Mouse (Mus musculus) large intestine, adult 2 months (tissue): ENCODE measurements around the gene C77080. TPM values are rescaled to one million over a fixed set of nuclear protein-coding genes. Genes with fewer than 3 reads are reported as not detected.
A peak's percentile ranks its signal among the peaks of the same experiment; 100 is the strongest.

Experiments
- DNase-seq: peaks from one replicate; pipeline ENCODE4 v3.0.0-alpha.2; 2012; ENCODE audit warnings: low read depth, low spot score
- WGBS: fragments of 180-500 bp; shearing (Covaris S2); methylation state at CpG from one replicate; pipeline ENCODE4 v1.1.7; 2018; 5-methylcytosine and 5-hydroxymethylcytosine counted together
- polyA plus RNA-seq: library from polyadenylated mRNA; depleted of rRNA; stranded (reverse); fragments of >200 nt; gene quantifications from 2 replicates; pipeline ENCODE4 v1.2.3, GENCODE M21; 2012; rRNA removed

The C77080 gene
- polyA plus RNA-seq = 92.7 and 138 TPM in 2 replicates

- no peak for DNase-seq
- 10% methylated on average over 2 of the region's 4 CpGs for WGBS
Measured at GRCm38 (mm10) chr4:129261196-129261595, at the start of gene C77080. Gene C77080, minus strand, starts transcription at chr4:129261404.

- WGBS = 47% methylated on average over 1 of the region's 1 CpGs
- DNase-seq = no peak
Measured at GRCm38 (mm10) chr4:129307936-129308335, 46.7 kb upstream of the C77080 start.

GRCm38 (mm10) chr4:129304306-129304705, 43.1 kb upstream of the C77080 start:
- 47% methylated on average over 1 of the region's 1 CpGs for WGBS
- DNase-seq = no peak

GRCm38 (mm10) chr4:129303816-129304215, 42.6 kb upstream of the C77080 start:
- no peak for DNase-seq
- 76% methylated on average over 9 of the region's 9 CpGs for WGBS

- no peak for DNase-seq
- 69% methylated on average over 5 of the region's 5 CpGs for WGBS
Measured at GRCm38 (mm10) chr4:129303401-129303800, 42.2 kb upstream of the C77080 start.

GRCm38 (mm10) chr4:129299121-129299520, 37.9 kb upstream of the C77080 start:
- DNase-seq = no peak
- WGBS = 70% methylated on average over 10 of the region's 10 CpGs

GRCm38 (mm10) chr4:129297724-129298123, 36.5 kb upstream of the C77080 start:
- DNase-seq = no peak
- 75% methylated on average over 4 of the region's 4 CpGs for WGBS

- WGBS = 83% methylated on average over 7 of the region's 7 CpGs
- DNase-seq = no peak
Measured at GRCm38 (mm10) chr4:129296066-129296465, 34.9 kb upstream of the C77080 start.

- WGBS = 43% methylated on average over 2 of the region's 2 CpGs
- no peak for DNase-seq
Measured at GRCm38 (mm10) chr4:129295188-129295587, 34.0 kb upstream of the C77080 start.

- WGBS = 65% methylated on average over 16 of the region's 16 CpGs
Measured at GRCm38 (mm10) chr4:129293702-129294101, 32.5 kb upstream of the C77080 start.

GRCm38 (mm10) chr4:129292831-129293230, 31.6 kb upstream of the C77080 start:
- WGBS = 86% methylated on average over 7 of the region's 7 CpGs
- no peak for DNase-seq

More at GRCm38 (mm10) chr4:129293702-129294101, 32.5 kb upstream of the C77080 start:
- DNase-seq = no peak

- DNase-seq = no peak
- 91% methylated on average over 8 of the region's 8 CpGs for WGBS
Measured at GRCm38 (mm10) chr4:129289671-129290070, 28.5 kb upstream of the C77080 start.

- WGBS = 37% methylated on average over 3 of the region's 3 CpGs
Measured at GRCm38 (mm10) chr4:129288067-129288466, 26.9 kb upstream of the C77080 start.

GRCm38 (mm10) chr4:129287472-129287981, 26.3 kb upstream of the C77080 start, which contains the start of gene Sync:
Gene Sync, plus strand, starts transcription at chr4:129287617.
- DNase-seq = no peak

More at GRCm38 (mm10) chr4:129288067-129288466, 26.9 kb upstream of the C77080 start:
- no peak for DNase-seq

GRCm38 (mm10) chr4:129286683-129287471, 25.7 kb upstream of the C77080 start:
- 2% methylated on average over 28 of the region's 28 CpGs for WGBS
- DNase-seq = no peak

More at GRCm38 (mm10) chr4:129287472-129287981, 26.3 kb upstream of the C77080 start, which contains the start of gene Sync:
- WGBS = 2% methylated on average over 51 of the region's 53 CpGs

- no peak for DNase-seq
- WGBS = 28% methylated on average over 5 of the region's 5 CpGs
Measured at GRCm38 (mm10) chr4:129286001-129286682, 24.9 kb upstream of the C77080 start.

- no peak for DNase-seq
- 85% methylated on average over 2 of the region's 2 CpGs for WGBS
Measured at GRCm38 (mm10) chr4:129284685-129285084, 23.5 kb upstream of the C77080 start.

GRCm38 (mm10) chr4:129283226-129283625, 22.0 kb upstream of the C77080 start:
- WGBS = 92% methylated on average over 5 of the region's 5 CpGs
- no peak for DNase-seq

- whole genome bisulfite sequencing = 91% methylated on average over 5 of the region's 5 CpGs
- no peak for DNase-seq
Measured at GRCm38 (mm10) chr4:129282786-129283185, 21.6 kb upstream of the C77080 start.

- 0% methylated on average over 18 of the region's 18 CpGs for WGBS
- peak; percentile 91 for DNase-seq
Measured at GRCm38 (mm10) chr4:129276453-129276865, 15.3 kb upstream of the C77080 start.

GRCm38 (mm10) chr4:129272756-129273046, 11.5 kb upstream of the C77080 start:
- 21% methylated on average over 5 of the region's 5 CpGs for WGBS
- no peak for DNase-seq
